Mouse (Mus musculus) T-cell, adult 2 months (primary cell): ENCODE measurements at regions not wholly inside any gene's neighbourhood (a gene's known extent, or its start where the extent isn't known, plus 50 kb on each side); places are given as distances from the start of the nearest gene placed in this dataset.

Experiments used
- DNase-seq: peaks from one replicate; pipeline ENCODE4 v3.0.0; 2022; ENCODE audit warnings: low spot score

- DNase-seq = no peak
Observed at GRCm38 (mm10) chr9:61227492-61228229, 144.5 kb upstream of the Tle3 start.

- DNase-seq = no peak
Observed at GRCm38 (mm10) chr9:61228230-61228631, 143.9 kb upstream of the Tle3 start.

- no peak for DNase-seq
Observed at GRCm38 (mm10) chr9:61230306-61230705, 141.9 kb upstream of the Tle3 start.

- DNase-seq = no peak
Observed at GRCm38 (mm10) chr9:61232630-61233029, 139.5 kb upstream of the Tle3 start.

- no peak for DNase-seq
Observed at GRCm38 (mm10) chr9:61233251-61233650, 138.9 kb upstream of the Tle3 start.

GRCm38 (mm10) chr9:61235653-61236610 lies 136.2 kb upstream of the Tle3 start:
- DNase-seq = no peak

- no peak for DNase-seq
Observed at GRCm38 (mm10) chr9:61238687-61239250, 133.4 kb upstream of the Tle3 start.

- DNase-seq = no peak
Observed at GRCm38 (mm10) chr9:61239328-61239727, 132.8 kb upstream of the Tle3 start.

- DNase-seq = no peak
Observed at GRCm38 (mm10) chr9:61241442-61241841, 130.7 kb upstream of the Tle3 start.

GRCm38 (mm10) chr9:61242167-61242860 lies 129.9 kb upstream of the Tle3 start:
- no peak for DNase-seq

GRCm38 (mm10) chr9:61243289-61243688 lies 128.9 kb upstream of the Tle3 start:
- no peak for DNase-seq

GRCm38 (mm10) chr9:61249691-61250425 lies 122.3 kb upstream of the Tle3 start:
- DNase-seq = no peak

- peak; percentile 32 for DNase-seq
Observed at GRCm38 (mm10) chr9:61251606-61252005, 120.6 kb upstream of the Tle3 start.

- no peak for DNase-seq
Observed at GRCm38 (mm10) chr9:61253761-61254160, 118.4 kb upstream of the Tle3 start.

- no peak for DNase-seq
Observed at GRCm38 (mm10) chr9:61257488-61257887, 114.7 kb upstream of the Tle3 start.

GRCm38 (mm10) chr9:61258100-61258499 lies 114.1 kb upstream of the Tle3 start:
- DNase-seq = no peak

- DNase-seq = no peak
Observed at GRCm38 (mm10) chr9:61259421-61260174, 112.6 kb upstream of the Tle3 start.

GRCm38 (mm10) chr9:61261263-61261662 lies 110.9 kb upstream of the Tle3 start:
- DNase-seq = no peak

- DNase-seq = no peak
Observed at GRCm38 (mm10) chr9:61261739-61262333, 110.3 kb upstream of the Tle3 start.

GRCm38 (mm10) chr9:61263335-61263734 lies 108.8 kb upstream of the Tle3 start:
- DNase-seq = no peak
